Mouse (Mus musculus) testis, adult 2 months (tissue): ENCODE results near the gene Gm49601.

Experiments
- CTCF ChIP-seq: fragments of 200-500 bp; IDR thresholded peaks from 2 replicates; pipeline ENCODE4 v1.5.1; 2012; ENCODE audit warnings: low read depth, mild to moderate bottlenecking, inconsistent platforms, low read length, moderate library complexity; ENCODE audit not compliant: control insufficient read depth, insufficient read depth, insufficient replicate concordance
- POLR2A ChIP-seq: fragments of 200-500 bp; IDR thresholded peaks from 2 replicates; pipeline ENCODE4 v1.6.1; 2012; ENCODE audit warnings: low read depth, mild to moderate bottlenecking, inconsistent platforms, low read length, moderate library complexity; ENCODE audit not compliant: control insufficient read depth

GRCm38 (mm10) chr16:18628948-18629340 is 2.7 kb upstream of the Gm49601 start:
- no peak for TF ChIP-seq CTCF
- no peak for TF ChIP-seq POLR2A
